22 mouse cellular contexts compared by ENCODE assay signal in the genomic region with DNA sequence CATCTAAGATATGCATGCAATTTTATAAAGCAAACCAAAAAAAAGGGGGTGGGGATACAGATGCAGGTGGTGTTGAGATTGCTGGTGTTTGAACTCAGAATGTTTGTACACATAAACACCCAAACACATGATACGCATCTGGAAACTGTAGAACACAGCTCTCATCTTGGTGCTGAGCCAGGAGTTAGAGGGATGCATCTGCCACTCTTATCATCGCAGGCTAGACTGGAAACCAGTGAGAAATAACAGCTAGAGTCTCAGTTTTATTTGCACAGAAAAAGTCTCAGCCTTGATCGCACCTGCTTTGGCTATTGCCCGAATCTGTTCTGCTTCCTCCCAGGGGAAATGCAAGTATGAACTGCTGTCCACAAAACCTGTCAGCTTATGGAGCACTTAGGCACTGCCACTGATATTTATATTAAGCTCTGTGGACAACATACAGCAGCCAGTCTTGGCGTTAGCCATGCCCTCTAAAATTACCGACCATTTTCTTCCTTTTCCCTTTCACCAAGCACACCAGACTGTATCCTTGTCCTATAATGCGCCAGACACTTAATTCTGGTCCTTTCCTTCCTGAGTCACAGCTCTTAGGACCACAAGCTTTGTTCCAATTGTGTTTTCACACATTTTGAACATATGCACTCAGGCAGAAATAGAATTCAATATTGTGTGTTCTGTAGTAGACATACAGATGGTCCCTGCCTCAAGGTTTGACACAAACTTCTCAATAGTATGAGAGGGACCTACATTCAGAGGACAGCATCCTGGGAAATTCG.
DNase-seq lines count a peak whose midpoint lies in the region; ATAC-seq and TF ChIP-seq lines count a peak whose summit lies in the region.
"Had no signal": no experiment of that assay in that cellular context is flagged by ENCODE, and none has a peak within 500 bp of the region (broad histone marks: within the 10 kb centered on the region; RNA-seq: fewer than 3 reads in every experiment).

No protein-coding gene starts in this region.

- H3K36me3 ChIP-seq in forebrain, embryonic 15.5 days: no peaks in the 10 kb centered on the region
- H3K36me3 ChIP-seq in forebrain, embryonic 10.5 days (replicated peaks): peaks cover 14% of the 10 kb centered on the region
- 0 out of 2 replicates have a peak, but pooled peaks cover 4% of the 10 kb centered on the region for H3K36me3 ChIP-seq in lung, embryonic 14.5 days (ENCODE audit: insufficient read depth)
- H3K36me3 ChIP-seq: embryonic facial prominence, embryonic 13.5 days; limb, embryonic 12.5 days had no signal

- no peak overlapping the region for H3K4me2 ChIP-seq in forebrain, embryonic 15.5 days (replicated peaks)
- H3K4me2 ChIP-seq in lung, embryonic 14.5 days: no peak overlapping the region
- H3K4me2 ChIP-seq: embryonic facial prominence, embryonic 13.5 days; limb, embryonic 12.5 days had no signal

- ATAC-seq in forebrain, embryonic 15.5 days (replicated peaks): peak; percentile 54
- no peak for ATAC-seq in lung, embryonic 14.5 days (ENCODE audit: insufficient read depth)
- ATAC-seq in megakaryocyte progenitor cell, adult 5-6 weeks (replicated peaks; ENCODE audit: poor library complexity): peak; percentile 63
- ATAC-seq: CD4-positive, CD25-positive, alpha-beta regulatory T cell, adult 4 months; midbrain, embryonic 16.5 days had no signal

- no peak for TF ChIP-seq CTCF in lung, embryonic 14.5 days (IDR thresholded peaks at IDR 0.05; ENCODE audit: low read depth)

- H3K9me3 ChIP-seq in forebrain, embryonic 15.5 days: no peaks in the 10 kb centered on the region
- H3K9me3 ChIP-seq in forebrain, embryonic 10.5 days: no peaks in the 10 kb centered on the region
- no peaks in the 10 kb centered on the region for H3K9me3 ChIP-seq in lung, embryonic 14.5 days (ENCODE audit: low read depth, low read length)
- H3K9me3 ChIP-seq: embryonic facial prominence, embryonic 13.5 days; hindbrain, embryonic 10.5 days; limb, embryonic 12.5 days; megakaryocyte, embryonic 14.5 days had no signal

- H3K4me1 ChIP-seq in forebrain, embryonic 15.5 days: peaks cover 16% of the 10 kb centered on the region
- no peaks in the 10 kb centered on the region for H3K4me1 ChIP-seq in forebrain, embryonic 10.5 days
- no peaks in the 10 kb centered on the region; the same call in 1 of the 2 replicates for H3K4me1 ChIP-seq in lung, embryonic 14.5 days (ENCODE audit: insufficient read depth)
- H3K4me1 ChIP-seq: hindbrain, embryonic 10.5 days; limb, embryonic 12.5 days had no signal

- no peaks in the 10 kb centered on the region for H3K27me3 ChIP-seq in forebrain, embryonic 15.5 days
- H3K27me3 ChIP-seq in forebrain, embryonic 10.5 days (ENCODE audit: poor library complexity, severe bottlenecking): no peaks in the 10 kb centered on the region
- H3K27me3 ChIP-seq in lung, embryonic 14.5 days (ENCODE audit: insufficient read depth, low read length): no peaks in the 10 kb centered on the region
- H3K27me3 ChIP-seq: embryonic facial prominence, embryonic 13.5 days; limb, embryonic 12.5 days; megakaryocyte, embryonic 14.5 days had no signal

- H3K9ac ChIP-seq in forebrain, embryonic 15.5 days (replicated peaks): no peak overlapping the region
- H3K9ac ChIP-seq in lung, embryonic 14.5 days: no peak overlapping the region
- H3K9ac ChIP-seq: embryonic facial prominence, embryonic 13.5 days; limb, embryonic 12.5 days; liver, embryonic 14.5 days had no signal

- H3K27ac ChIP-seq in forebrain, embryonic 15.5 days (replicated peaks): peak overlapping the region; percentile 34; the same call in 1 of the 2 replicates
- no peak overlapping the region for H3K27ac ChIP-seq in forebrain, embryonic 10.5 days
- no peak overlapping the region for H3K27ac ChIP-seq in lung, embryonic 14.5 days (ENCODE audit: low read depth)
- H3K27ac ChIP-seq: embryonic facial prominence, embryonic 13.5 days; hindbrain, embryonic 10.5 days; left cerebral cortex, adult 2 months; limb, embryonic 12.5 days; liver, embryonic 14.5 days had no signal

- 51% methylated on average over 8 of the region's 8 CpGs for WGBS in forebrain, embryonic 15.5 days
- WGBS in forebrain, embryonic 10.5 days: 94% methylated on average over 8 of the region's 8 CpGs
- 74% methylated on average over 8 of the region's 8 CpGs for WGBS in lung, embryonic 14.5 days

- H3K4me3 ChIP-seq in forebrain, embryonic 15.5 days: no peak overlapping the region
- no peak overlapping the region for H3K4me3 ChIP-seq in forebrain, embryonic 10.5 days
- H3K4me3 ChIP-seq in lung, embryonic 14.5 days (ENCODE audit: low read depth, low read length): no peak overlapping the region
- H3K4me3 ChIP-seq: embryonic facial prominence, embryonic 13.5 days; hindbrain, embryonic 10.5 days; left cerebral cortex, adult 2 months; limb, embryonic 12.5 days; megakaryocyte, embryonic 14.5 days had no signal

- peak; percentile 47 for DNase-seq in cerebellum, adult 9-11 months
- DNase-seq in cerebellum, adult 11-12 months: no peak
- no peak for DNase-seq in forebrain, embryonic 10.5 days (ENCODE audit: extremely low spot score, low spot score)
- DNase-seq in lung, embryonic 14.5 days: peak; percentile 43
- DNase-seq in lung, postnatal 14 days: no peak
- no peak for DNase-seq in embryo, embryonic 10.5 days (ENCODE audit: low spot score)
- DNase-seq: adrenal gland, postnatal 14 days; gastrocnemius, postnatal 36 days; kidney, adult 8-10 months; kidney, postnatal 25 days; right cerebral cortex, postnatal 4 days; thymus, adult 2 months had no signal

Comparison
In these comparisons a context has a peak if more than half of its experiments do, and no peak if none do; other contexts are left out.
1. DNase-seq: peak in cerebellum, adult 9-11 months (single experiment) and lung, embryonic 14.5 days (single experiment); none in cerebellum, adult 11-12 months (single experiment), forebrain, embryonic 10.5 days (single experiment), lung, postnatal 14 days (single experiment) and embryo, embryonic 10.5 days (single experiment).